Mouse (Mus musculus) heart, adult 2 months (tissue): ENCODE results near the gene Trappc1.

ENCODE experiments used
- CTCF ChIP-seq: fragments of 200-600 bp; IDR thresholded peaks from 2 replicates; pipeline ENCODE4 v1.8.1; 2022; ENCODE audit warnings: antibody characterized with exemption, mild to moderate bottlenecking, moderate library complexity
- EP300 ChIP-seq: fragments of 200-500 bp; IDR thresholded peaks from 2 replicates; pipeline ENCODE4 v1.6.1; 2011; ENCODE audit warnings: low read depth, low read length, control low read depth; ENCODE audit not compliant: insufficient read depth
- POLR2A ChIP-seq: fragments of 200-500 bp; IDR thresholded peaks from 2 replicates; pipeline ENCODE4 v1.6.1; 2011; ENCODE audit warnings: mild to moderate bottlenecking, low read depth, low read length, control low read depth; ENCODE audit not compliant: insufficient read depth

DNA sequence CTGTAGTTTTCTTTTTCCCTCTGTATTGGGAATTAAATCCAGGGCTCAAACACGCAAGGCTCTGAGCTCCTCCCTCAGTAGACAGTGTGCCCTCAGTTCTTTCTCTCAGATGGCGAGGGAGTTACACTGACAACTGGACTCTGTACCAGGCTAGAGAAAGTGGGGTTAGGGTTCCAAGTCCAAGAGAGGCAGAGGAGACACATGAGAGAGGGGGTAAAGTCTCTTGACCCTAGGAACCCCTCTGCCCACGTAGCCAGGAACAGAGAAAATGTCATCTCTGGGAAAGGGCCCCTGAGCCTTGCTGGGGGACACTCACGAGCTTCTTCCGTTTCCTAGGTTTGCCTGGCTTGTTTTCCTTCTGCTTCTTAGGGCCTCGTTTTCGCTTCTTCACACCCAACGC, 40.6 kb downstream of the Trappc1 start:
- TF ChIP-seq POLR2A (no peak), CTCF (no peak), EP300 (no peak)
